Mouse (Mus musculus) heart, postnatal 0 days (tissue): Measurements from ENCODE around the gene Spns2.

ENCODE experiments used
- CTCF ChIP-seq: IDR thresholded peaks from 2 replicates; pipeline ENCODE4 v1.5.1; 2016; ENCODE audit warnings: antibody characterized with exemption, control low read depth, low read depth
- EP300 ChIP-seq: IDR thresholded peaks from 2 replicates; pipeline ENCODE4 v1.6.1; 2016; ENCODE audit warnings: antibody characterized with exemption, low read depth

GRCm38 (mm10) chr11:72503501-72503921 is 13.8 kb upstream of the Spns2 start:
- TF ChIP-seq CTCF (no peak), EP300 (no peak)
